Mouse (Mus musculus): ENCODE data around the gene Spata48.

Gene Spata48

DNA sequence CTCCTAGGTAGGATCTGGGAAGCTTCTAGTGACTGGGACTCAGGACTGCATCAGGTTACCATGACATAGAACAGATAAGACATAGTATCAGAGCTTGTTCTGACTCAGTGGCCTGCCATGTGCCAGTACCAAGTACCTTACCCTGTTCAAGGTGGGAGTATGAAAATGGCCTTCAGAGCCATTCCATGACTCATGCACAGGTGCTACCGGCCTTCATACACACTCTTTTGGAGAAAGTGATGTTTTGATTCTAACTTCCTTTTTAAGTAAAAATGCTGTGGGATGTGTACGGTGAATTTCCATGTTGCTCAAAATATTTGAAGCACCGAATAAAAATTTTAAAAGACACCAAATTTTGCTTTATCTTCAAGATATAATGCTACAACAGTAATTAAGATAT is 84.1 kb downstream of the Spata48 start:
- no peak for DNase-seq

DNA sequence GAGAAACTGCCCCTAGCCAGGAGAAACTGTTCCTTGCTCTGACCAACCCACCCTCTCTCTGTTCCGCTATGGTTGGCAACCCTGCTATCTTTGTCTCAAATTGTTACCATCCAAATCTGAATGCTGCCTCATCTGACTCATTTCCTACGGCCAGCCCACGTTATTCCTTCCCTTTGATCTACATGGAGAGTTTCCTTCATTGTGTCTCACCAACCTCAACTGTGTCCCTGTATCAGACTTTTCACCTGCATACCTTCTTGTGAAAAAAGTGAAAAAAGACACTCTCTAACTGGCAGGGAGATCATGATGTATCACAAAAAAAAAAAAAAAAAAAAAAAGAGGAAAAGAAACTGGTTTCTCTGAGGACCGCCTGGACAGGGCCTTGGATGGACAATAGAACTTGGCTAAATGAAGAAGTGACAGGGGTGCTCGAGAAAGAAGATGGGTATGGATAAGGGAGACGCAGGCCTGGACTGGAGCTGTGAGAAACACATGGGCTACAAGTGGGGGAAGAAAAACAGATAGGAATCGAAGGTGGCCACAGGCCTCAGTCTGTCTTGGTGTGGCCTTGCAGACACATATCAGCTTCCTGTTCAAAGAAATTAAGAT is 85.1 kb downstream of the Spata48 start:
- no peak for DNase-seq

DNA sequence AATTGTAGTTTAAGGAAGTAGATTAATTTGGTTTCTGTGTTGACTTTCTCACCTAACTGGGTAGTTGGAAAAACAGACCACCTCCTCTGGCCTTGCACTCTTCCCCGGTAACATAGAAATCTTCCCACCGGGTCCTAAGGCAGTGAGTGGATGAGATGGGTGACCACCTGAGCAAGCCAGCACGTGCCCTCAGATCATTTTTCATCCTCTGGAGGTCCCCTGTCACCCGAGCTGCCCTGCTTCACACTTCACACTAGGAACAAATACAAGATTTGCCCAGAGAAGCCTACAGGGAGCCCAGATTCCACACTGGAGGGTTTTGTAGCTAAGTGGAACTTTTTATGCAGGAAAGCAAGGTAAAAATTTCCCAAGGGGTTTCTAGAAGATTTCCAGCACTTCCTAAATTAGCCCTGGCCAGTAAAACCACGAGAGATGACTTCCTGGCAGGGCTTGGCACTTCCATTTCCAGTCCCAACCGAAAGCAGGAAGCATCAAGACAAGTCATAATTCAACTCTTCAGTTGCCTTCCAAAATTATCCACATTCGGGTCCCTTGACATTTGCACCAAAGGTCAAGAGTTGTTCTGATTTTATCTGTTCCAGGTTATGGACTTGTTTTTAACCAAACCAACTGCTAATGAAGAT is 85.8 kb downstream of the Spata48 start:
- no peak for DNase-seq

DNA sequence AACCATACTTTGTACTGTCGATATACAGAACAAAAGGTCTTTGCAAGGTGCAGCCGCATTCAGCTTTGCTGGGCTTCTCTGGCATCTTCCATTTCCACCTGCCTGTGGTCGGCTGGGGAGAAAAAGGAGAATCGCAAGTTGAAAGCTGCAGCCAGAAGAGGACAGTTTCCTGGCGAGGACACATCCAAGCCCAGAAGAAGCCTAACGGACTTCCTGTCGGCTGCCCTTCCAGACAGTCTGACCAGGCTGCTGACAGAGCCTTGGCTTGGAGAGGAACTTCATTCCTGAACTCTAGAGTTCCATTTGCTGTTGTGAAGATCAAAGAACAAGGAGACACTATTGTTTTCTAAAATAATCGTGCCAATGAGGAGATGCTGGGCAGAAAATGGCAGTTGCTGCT is 93.7 kb downstream of the Spata48 start:
- DNase-seq, result peak; percentile 35

DNA sequence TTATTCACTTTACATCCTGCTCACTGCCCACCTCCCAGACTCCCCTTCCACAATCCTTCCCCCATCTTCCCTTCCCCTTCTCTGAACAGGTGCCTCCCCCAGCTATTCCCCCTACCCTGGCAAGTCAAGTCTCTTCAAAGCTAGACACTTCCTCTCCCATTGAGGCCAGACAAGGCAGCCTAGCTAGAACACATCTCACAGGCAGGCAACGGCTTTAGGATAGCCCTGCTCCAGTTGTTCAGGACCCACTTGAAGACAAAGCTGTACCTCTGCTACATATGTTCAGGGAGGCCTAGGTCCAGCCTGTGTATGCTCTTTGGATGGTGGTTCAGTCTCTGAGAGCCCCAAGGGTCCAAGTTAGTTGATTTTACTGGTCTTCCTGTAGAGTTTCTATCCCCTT is 94.3 kb downstream of the Spata48 start:
- DNase-seq, result peak; percentile 57

DNA sequence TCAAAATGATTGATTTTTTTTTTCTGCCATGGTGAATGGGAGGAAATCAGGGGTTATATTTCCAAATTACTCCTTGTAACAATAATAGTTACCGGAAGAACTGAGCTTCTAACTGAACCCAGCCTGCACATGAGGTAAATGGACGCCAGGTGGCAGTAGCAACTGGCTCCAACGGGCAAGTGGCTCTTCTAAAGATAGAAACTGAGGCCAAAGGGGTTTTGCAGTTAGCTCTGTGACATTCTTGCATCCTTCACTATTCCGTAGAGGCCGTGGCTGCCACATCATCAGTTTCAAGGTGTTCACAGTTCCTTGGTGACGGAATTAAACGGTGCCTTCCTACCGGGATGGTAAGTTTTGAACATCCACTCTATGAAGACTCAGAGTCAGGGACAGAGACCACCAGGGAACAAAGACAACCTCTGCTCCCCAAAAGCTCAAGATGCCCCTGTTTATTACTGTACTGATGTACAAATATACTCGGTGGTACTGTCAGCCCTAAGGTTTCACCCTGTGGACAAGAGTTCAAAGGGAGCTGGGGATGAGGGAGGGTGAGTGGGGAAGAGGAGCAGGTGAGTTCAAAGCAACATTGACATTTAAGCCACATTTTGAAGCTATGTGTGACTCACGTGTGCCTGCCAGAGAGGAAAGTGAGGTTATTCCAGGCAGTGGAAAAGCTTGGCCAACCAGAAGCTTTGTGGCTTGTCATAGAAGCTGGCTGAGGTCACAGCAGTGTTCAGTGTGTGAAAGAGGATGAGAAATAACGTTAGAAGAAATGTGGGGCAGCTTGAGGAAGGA is 95.5 kb downstream of the Spata48 start:
- DNase-seq, result peak; percentile 93

DNA sequence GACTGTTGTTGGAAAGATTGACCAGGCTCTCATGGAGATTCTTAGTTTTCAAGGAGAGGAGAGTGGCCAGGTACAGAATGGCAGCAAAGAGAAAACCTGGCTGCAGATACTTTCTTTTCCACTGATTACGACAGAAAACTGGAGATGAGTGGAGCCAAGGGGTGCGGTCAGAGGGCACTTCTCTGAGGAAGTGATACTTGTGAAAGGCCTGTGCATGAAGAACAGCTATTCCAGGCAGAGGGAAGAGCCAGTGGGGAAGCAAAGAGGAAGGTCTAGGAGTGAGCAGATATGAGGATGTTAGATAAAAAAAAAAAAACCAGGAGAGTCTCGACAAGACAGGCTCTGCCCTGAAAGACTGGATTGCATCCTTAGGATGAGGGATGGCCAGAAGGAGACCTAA is 96.8 kb downstream of the Spata48 start:
- peak; percentile 27 for DNase-seq

DNA sequence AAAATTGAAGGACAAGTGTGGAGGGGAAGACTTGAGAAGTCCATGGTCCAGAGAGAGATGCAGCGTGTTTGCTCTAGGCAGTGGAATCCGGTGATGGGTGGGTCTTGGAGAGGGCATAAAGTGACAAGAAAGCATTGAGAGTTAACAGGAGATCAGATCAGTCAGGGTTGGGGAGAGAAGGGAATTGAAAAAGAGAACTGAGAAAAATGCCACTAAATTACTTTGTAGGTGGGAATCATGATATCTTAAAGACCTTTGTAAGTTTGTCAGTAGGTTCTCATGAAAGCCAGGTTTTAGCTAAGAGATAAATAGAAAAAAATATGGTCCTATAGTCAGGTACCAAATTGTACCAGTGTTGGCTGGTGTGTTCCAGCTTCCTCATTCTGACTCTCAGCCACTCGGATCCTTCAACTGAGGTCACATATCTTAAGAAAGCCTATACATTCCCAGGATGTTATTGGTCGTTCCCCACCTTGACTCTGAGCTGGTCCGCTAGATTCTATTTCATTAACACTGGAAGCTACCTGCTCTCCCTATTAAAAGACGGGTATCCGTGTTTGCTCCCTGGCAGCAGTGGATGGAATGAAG is 97.3 kb downstream of the Spata48 start:
- DNase-seq, result no peak

DNA sequence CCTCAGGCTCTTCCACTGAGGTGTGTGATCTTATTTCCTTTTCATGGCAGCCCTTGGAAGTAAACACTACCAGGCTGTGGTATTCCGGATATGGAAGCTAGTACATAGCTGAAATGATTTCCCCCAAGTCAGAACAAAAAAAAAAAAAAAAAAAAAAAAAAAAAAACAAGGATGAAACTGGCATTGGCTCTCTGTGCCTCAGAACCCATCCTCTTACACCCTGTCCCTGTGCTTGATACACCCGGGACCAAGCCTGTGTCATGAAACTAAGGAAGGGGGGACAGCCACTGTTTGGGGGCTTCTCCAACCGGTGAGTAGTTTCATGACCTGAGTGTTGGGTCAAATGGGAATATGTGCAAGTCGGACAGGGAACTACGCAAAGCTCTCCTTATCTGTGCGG is 99.2 kb downstream of the Spata48 start:
- DNase-seq, result peak; percentile 12

DNA sequence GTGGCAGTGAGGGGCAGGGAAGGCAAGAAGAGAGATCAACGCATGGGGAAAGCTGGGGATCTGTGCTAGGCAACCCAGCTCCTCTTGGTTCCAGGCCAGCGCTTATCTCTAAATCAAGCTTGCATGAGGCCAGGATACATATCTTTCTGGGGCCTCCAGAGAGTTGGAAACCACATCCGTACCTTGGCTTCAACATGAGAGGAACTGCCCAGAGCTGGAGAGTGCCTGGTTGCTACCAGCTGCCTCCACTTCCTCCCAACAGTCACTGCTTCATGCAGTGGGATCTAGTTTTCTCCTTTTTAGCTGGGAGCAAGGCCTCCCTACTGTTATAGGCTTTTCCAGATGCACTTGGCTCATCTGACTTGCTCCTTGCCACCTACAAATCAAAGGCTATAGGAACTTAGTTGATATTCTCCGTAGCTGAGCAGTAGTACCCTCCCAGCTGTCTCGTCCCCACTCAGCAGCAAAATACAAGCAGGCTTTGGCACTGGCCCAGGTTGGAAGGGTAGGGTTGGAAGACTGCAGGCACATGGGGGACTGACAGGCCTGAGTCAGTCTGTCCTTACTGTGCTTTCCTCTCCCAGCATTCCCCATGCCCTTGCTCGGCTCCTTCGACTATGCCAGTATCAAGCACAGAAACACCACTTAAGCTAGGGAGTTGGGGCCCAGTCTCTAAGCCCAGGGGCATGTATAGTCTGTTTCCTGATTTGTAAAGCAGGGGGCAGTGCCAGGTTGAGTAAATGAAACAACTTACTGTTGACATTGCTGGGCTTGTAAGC is 102.6 kb downstream of the Spata48 start:
- peak; percentile 82 for DNase-seq

All from thymus, postnatal 14 days (tissue).